Mouse (Mus musculus) ES-E14 (cell line): ENCODE measurements around the gene Rnf151. TPM values are rescaled to one million over a fixed set of nuclear protein-coding genes. Genes with fewer than 3 reads are reported as not detected.

Source experiments
- DNase-seq: peaks from one replicate; pipeline ENCODE4 v3.0.0-alpha.2; 2013; ENCODE audit warnings: low read depth, low spot score
- H3K27ac ChIP-seq: 2 replicates; pipeline ENCODE4 v1.5.1; 2012; ENCODE audit warnings: low read depth, mild to moderate bottlenecking, low read length, moderate library complexity, mixed read lengths; ENCODE audit not compliant: poor library complexity, insufficient read depth, severe bottlenecking
- H3K36me3 ChIP-seq: 2 replicates; pipeline ENCODE4 v1.6.1; 2012; ENCODE audit warnings: mild to moderate bottlenecking, low read length, moderate library complexity, mixed read lengths; ENCODE audit not compliant: control insufficient read depth, poor library complexity, insufficient read depth, severe bottlenecking
- H3K4me1 ChIP-seq, 2 experiments: fragments of 150-350 bp in 1 of 2; sonication (generic) in 1 of 2; 2 replicates each; pipeline ENCODE4 v1.6.1; 2012; ENCODE audit warnings: low read length in 2 of 2, mild to moderate bottlenecking in 1 of 2, mixed read lengths in 1 of 2; ENCODE audit not compliant: control insufficient read depth in 2 of 2, insufficient read depth in 2 of 2, poor library complexity in 1 of 2
- H3K4me3 ChIP-seq, 2 experiments: fragments of 150-350 bp in 1 of 2; sonication (generic) in 1 of 2; 2 replicates each; pipeline ENCODE4 v1.5.1; 2012; ENCODE audit warnings: low read length in 2 of 2, low read depth in 1 of 2, mild to moderate bottlenecking in 1 of 2, mixed read lengths in 1 of 2; ENCODE audit not compliant: insufficient read depth in 1 of 2, poor library complexity in 1 of 2, severe bottlenecking in 1 of 2
- H3K9ac ChIP-seq: 2 replicates; pipeline ENCODE4 v1.6.1; 2012; ENCODE audit warnings: low read depth, mild to moderate bottlenecking, low read length, mixed read lengths; ENCODE audit not compliant: poor library complexity, insufficient read depth, severe bottlenecking
- H3K9me3 ChIP-seq: fragments of 150-350 bp; sonication (generic); 2 replicates; pipeline ENCODE4 v1.6.1; 2012; ENCODE audit warnings: low read depth, mild to moderate bottlenecking, low read length; ENCODE audit not compliant: control insufficient read depth, insufficient read depth
- CHD2 ChIP-seq: IDR thresholded peaks from 2 replicates; pipeline ENCODE4 v1.6.1; 2014; ENCODE audit warnings: mild to moderate bottlenecking, low read depth, low read length, inconsistent platforms
- HCFC1 ChIP-seq: IDR thresholded peaks from 2 replicates; pipeline ENCODE4 v1.6.1; 2012; ENCODE audit warnings: low read length, inconsistent platforms, borderline replicate concordance; ENCODE audit not compliant: insufficient read depth
- MAFK ChIP-seq: IDR thresholded peaks from 2 replicates; pipeline ENCODE4 v1.6.1; 2014; ENCODE audit warnings: mild to moderate bottlenecking, low read depth, low read length, inconsistent platforms; ENCODE audit not compliant: insufficient read depth
- ZC3H11A ChIP-seq: IDR thresholded peaks from 2 replicates; pipeline ENCODE4 v1.6.1; 2012; ENCODE audit warnings: low read depth, mild to moderate bottlenecking, inconsistent platforms, low read length, borderline replicate concordance
- ZNF384 ChIP-seq: IDR thresholded peaks from 2 replicates; pipeline ENCODE4 v1.6.1; 2012; ENCODE audit warnings: low read depth, low read length, inconsistent platforms
- in situ Hi-C, 2 experiments: fragments of 600-800 bp; cut with MboI; formaldehyde crosslinking; loops; one replicate each; pipeline ENCODE4 v1.15.1; 2025; ENCODE audit warnings: low sequenced_read_pairs in 2 of 2, inconsistent platforms in 1 of 2; ENCODE audit not compliant: unreplicated experiment in 2 of 2
- total RNA-seq: library from RNA; depleted of rRNA; stranded (reverse); fragments of 300-350 nt; gene quantifications from 2 replicates; pipeline ENCODE4 v1.2.3, GENCODE M21; 2012

Gene Rnf151
- total RNA-seq, 1 experiment, result 0.71 TPM

- TF ChIP-seq ZC3H11A (peak; percentile 84), CHD2 (no peak), MAFK (no peak), ZNF384 (no peak), HCFC1 (no peak)
- in situ Hi-C loops, result no loop called here
- no peaks in the 10 kb centered on the region for H3K9me3 ChIP-seq
- H3K4me3 ChIP-seq, result no peak overlapping the region
- peak; percentile 85 for DNase-seq
- H3K9ac ChIP-seq, result no peak overlapping the region
- no peaks in the 10 kb centered on the region for H3K36me3 ChIP-seq
- H3K4me1 ChIP-seq, result peaks cover 0 to 5% of the 10 kb centered on the region in 2 experiments; a peak in 1 of 4 replicates
- H3K27ac ChIP-seq, result no peak overlapping the region
Observed at GRCm38 (mm10) chr17:24745526-24746497, 27.9 kb upstream of the Rnf151 start.

- Histone ChIP-seq H3K27ac (no peak overlapping the region), H3K4me1 (peaks cover 0 to 7% of the 10 kb centered on the region in 2 experiments; a peak in 1 of 4 replicates), H3K36me3 (no peaks in the 10 kb centered on the region), H3K9ac (no peak overlapping the region), H3K9me3 (no peaks in the 10 kb centered on the region), H3K4me3 (no peak overlapping the region)
- in situ Hi-C loops, result no loop called here
- no peak for TF ChIP-seq ZNF384
- TF ChIP-seq HCFC1, result no peak
- TF ChIP-seq MAFK, result no peak
- TF ChIP-seq ZC3H11A, result no peak
- no peak for TF ChIP-seq CHD2
- no peak for DNase-seq
Observed at GRCm38 (mm10) chr17:24744381-24744780, 26.5 kb upstream of the Rnf151 start.

- no peak overlapping the region for H3K4me3 ChIP-seq
- no peak overlapping the region for H3K9ac ChIP-seq
- H3K4me1 ChIP-seq, result peaks cover 0 to 8% of the 10 kb centered on the region in 2 experiments; a peak in 1 of 4 replicates
- in situ Hi-C loops, result no loop called here
- H3K36me3 ChIP-seq, result no peaks in the 10 kb centered on the region
- no peaks in the 10 kb centered on the region for H3K9me3 ChIP-seq
- H3K27ac ChIP-seq, result no peak overlapping the region
- TF ChIP-seq ZC3H11A (no peak), ZNF384 (no peak), HCFC1 (no peak), MAFK (no peak)
- DNase-seq, result no peak
Observed at GRCm38 (mm10) chr17:24743896-24744295, 26.0 kb upstream of the Rnf151 start.

GRCm38 (mm10) chr17:24742307-24742706, 24.4 kb upstream of the Rnf151 start:
- no peak for TF ChIP-seq MAFK
- no peak for TF ChIP-seq ZNF384
- no peak for TF ChIP-seq HCFC1
- TF ChIP-seq CHD2, result no peak
- TF ChIP-seq ZC3H11A, result no peak
- Histone ChIP-seq H3K4me1 (peaks cover 0 to 6% of the 10 kb centered on the region in 2 experiments; a peak in 1 of 4 replicates), H3K36me3 (no peaks in the 10 kb centered on the region), H3K9ac (no peak overlapping the region), H3K9me3 (no peaks in the 10 kb centered on the region), H3K4me3 (no peak overlapping the region), H3K27ac (no peak overlapping the region)
- in situ Hi-C loops, result no loop called here
- no peak for DNase-seq
